Mouse (Mus musculus) stomach, postnatal 0 days (tissue): ENCODE data around the gene Ret.

Experiments used
- CTCF ChIP-seq: IDR thresholded peaks from 2 replicates; pipeline ENCODE4 v1.5.1; 2016; ENCODE audit warnings: antibody characterized with exemption, low read depth, mild to moderate bottlenecking, moderate library complexity
- EP300 ChIP-seq: optimal IDR thresholded peaks from 2 replicates; pipeline ENCODE3; 2016; ENCODE audit warnings: antibody characterized with exemption

GRCm38 (mm10) chr6:118137148-118137547 is 60.4 kb downstream of the Ret start:
- no peak for TF ChIP-seq EP300
- TF ChIP-seq CTCF, result no peak
